Mouse (Mus musculus) cerebral cortex, adult 2 months (tissue): ENCODE results near the gene 9430038I01Rik.

Source experiments
- WGBS: fragments of 180-500 bp; shearing (Covaris S2); methylation state at CpG from one replicate; pipeline ENCODE4 v1.1.7; 2018; 5-methylcytosine and 5-hydroxymethylcytosine counted together

The 9430038I01Rik gene

GRCm38 (mm10) chr7:137410337-137411197 lies at the start of gene 9430038I01Rik:
9430038I01Rik (minus strand) TSS chr7:137410762.
- under 1% methylated on average over 63 of the region's 63 CpGs for WGBS

- 96% methylated on average over 12 of the region's 12 CpGs for WGBS
These were observed 34.8 kb upstream of the 9430038I01Rik start for GRCm38 (mm10) chr7:137445321-137445720.

GRCm38 (mm10) chr7:137442951-137443350 lies 32.4 kb upstream of the 9430038I01Rik start:
- WGBS, result 72% methylated on average over 4 of the region's 4 CpGs

GRCm38 (mm10) chr7:137438962-137439361 lies 28.4 kb upstream of the 9430038I01Rik start:
- WGBS, result 70% methylated on average over 7 of the region's 7 CpGs

DNA sequence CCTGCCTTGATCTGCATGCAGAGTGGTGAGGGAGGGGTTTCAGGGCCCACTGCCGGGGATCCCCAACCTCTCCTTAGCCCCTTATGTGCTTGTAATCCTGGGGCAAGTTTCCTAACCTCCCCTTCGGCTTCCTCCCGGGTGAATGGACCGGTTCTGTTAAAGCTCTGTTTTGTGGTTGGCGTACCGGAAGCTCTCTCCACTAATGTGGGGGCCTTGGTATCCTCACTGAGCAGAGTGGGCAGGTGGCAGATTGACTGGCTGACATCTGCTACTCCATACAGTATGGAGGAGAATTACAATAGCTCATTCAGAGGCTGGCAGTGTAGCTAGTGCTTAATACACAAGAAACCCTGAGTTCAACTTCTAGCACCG lies 27.6 kb upstream of the 9430038I01Rik start:
- 1% methylated on average over 7 of the region's 7 CpGs for WGBS

DNA sequence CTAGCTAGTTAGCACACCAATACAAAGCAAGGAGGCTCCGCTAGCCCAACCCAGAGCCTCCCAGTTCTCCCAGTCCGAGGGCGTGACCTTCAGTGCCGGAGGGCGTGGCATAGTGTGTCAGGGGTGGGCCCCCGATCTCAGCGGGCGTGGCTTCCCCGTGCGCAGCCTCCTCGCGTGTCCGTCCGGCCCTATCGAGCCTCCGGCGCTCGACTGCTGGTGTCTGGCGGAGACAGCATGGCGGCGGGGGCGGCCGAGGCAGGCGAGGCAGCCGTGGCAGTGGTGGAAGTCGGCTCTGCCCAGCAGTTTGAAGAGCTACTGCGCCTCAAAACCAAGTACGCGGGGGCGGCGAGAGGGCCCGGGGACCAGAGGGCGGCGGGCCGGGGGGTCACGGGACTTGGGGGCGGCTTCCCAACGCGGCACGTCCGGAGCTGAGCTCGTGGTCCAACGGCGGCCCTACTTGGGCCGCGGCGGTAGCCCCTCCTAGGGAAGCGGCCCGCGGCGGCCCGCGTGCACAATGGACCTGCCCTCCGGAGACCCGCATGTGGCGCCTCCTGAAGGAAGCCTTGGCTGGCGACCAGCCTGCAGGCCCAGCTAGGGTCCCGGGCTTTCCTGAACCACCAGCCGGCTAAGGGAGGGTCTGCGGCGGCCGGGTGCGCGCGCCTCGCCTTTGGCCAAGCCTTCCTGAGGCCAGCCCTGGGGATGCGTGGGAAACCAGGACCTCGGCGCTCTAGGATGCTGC lies 27.0 kb upstream of the 9430038I01Rik start, which contains the start of gene Glrx3:
TSS of gene Glrx3 (plus strand) at position 175 of the 739 bp plus-strand sequence.
- WGBS, result under 1% methylated on average over 69 of the region's 69 CpGs

GRCm38 (mm10) chr7:137436901-137437300 lies 26.3 kb upstream of the 9430038I01Rik start:
- WGBS, result 80% methylated on average over 6 of the region's 6 CpGs

DNA sequence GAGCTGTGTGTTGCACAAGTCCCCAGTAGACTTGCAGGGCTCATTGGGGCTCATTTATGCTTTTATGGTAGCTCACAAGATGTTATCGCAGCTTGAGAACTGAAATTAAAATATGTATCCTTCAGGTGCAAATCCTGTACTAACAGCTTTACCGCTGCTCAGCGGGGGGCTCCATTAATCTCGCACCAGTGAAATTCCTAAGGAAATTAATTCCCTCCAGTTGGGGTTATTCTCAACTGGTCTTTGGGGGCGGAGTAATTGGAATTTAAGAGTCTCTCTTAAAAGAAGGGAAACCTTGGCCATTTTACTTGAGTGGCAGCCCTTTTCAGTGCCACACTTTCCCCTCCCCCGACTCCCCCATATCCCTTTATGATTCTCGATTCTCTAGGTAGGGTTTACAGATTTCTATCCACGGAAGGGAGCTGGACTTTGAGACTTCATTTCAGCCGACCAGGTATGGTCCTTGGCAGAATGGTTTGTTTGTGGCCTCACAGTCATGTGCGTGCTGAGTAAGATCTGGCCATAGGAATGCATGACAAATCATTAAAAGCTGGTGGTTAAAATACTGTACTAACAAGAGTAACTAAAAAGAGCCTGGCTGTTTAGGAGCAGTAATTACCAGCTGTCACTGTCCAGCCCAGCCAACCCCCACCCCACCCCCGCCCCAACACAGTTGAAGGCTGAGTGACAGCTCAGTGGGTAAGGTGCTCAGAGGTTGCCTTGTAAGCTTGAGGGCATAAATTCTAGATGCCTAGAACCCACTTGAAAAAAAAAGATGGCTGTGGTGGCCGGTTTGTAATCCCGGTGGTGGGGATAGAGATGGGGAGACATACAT lies 21.4 kb upstream of the 9430038I01Rik start:
- 51% methylated on average over 13 of the region's 13 CpGs for WGBS

GRCm38 (mm10) chr7:137426693-137427092 lies 16.1 kb upstream of the 9430038I01Rik start:
- 66% methylated on average over 4 of the region's 4 CpGs for WGBS

GRCm38 (mm10) chr7:137421236-137421635 lies 10.7 kb upstream of the 9430038I01Rik start:
- 98% methylated on average over 4 of the region's 4 CpGs for WGBS

GRCm38 (mm10) chr7:137420550-137420949 lies 10.0 kb upstream of the 9430038I01Rik start:
- WGBS, result 84% methylated on average over 2 of the region's 2 CpGs

GRCm38 (mm10) chr7:137414710-137415109 lies 4.1 kb upstream of the 9430038I01Rik start:
- WGBS, result 75% methylated on average over 8 of the region's 8 CpGs

- 93% methylated on average over 1 of the region's 1 CpGs for WGBS
These were observed 3.0 kb downstream of the 9430038I01Rik start for GRCm38 (mm10) chr7:137407428-137408058.

- 89% methylated on average over 2 of the region's 2 CpGs for WGBS
These were observed 6.4 kb downstream of the 9430038I01Rik start for GRCm38 (mm10) chr7:137404146-137404545.

GRCm38 (mm10) chr7:137398973-137399372 lies 11.6 kb downstream of the 9430038I01Rik start:
- 96% methylated on average over 4 of the region's 4 CpGs for WGBS

- 96% methylated on average over 8 of the region's 8 CpGs for WGBS
These were observed 13.1 kb downstream of the 9430038I01Rik start for GRCm38 (mm10) chr7:137397361-137397910.

GRCm38 (mm10) chr7:137395421-137395820 lies 15.1 kb downstream of the 9430038I01Rik start:
- 82% methylated on average over 4 of the region's 4 CpGs for WGBS

GRCm38 (mm10) chr7:137387863-137388262 lies 22.7 kb downstream of the 9430038I01Rik start:
- WGBS, result 95% methylated on average over 5 of the region's 5 CpGs

DNA sequence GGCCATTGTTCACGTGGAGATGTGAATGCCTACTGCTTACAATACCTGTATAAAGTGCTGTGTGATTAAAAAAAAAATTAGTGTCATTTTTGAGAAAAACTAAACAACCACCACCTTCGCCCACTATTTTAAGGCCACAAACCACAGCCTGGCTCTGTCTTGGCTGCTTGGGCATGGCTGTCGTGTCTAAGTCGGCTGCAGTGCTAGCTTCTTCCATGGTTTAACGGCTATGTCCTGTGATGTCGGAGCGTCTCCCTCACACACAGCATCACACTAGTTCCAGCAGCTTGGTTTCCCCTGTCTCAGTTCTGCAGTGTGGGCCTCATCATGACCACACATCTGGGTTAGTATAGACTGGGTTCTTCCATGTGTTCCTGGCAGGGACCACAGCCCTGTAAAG lies 35.6 kb downstream of the 9430038I01Rik start:
- WGBS, result 95% methylated on average over 7 of the region's 7 CpGs

DNA sequence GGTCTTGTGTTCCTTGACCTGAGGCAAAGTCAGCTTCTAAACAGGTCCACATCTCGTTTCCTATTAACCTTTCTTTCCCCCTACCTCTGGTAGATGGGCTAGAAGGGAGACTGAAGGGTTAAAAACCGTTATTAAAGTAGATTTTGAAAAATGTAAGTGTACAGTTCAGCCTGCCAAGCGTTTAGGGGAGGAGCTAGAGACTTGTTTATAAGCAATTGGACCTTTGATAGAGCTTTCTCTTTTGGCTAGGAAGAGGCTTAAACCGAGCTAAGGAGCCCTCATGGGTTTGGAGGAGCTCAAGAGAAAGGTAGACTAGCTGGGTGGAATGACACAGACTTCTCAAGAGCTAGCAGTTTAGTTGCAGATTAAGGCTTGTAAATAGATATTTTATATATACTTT lies 38.8 kb downstream of the 9430038I01Rik start:
- WGBS, result 68% methylated on average over 4 of the region's 4 CpGs

- 80% methylated on average over 2 of the region's 2 CpGs for WGBS
These were observed 40.4 kb downstream of the 9430038I01Rik start for GRCm38 (mm10) chr7:137370175-137370574.
